Mouse (Mus musculus) liver, embryonic 15.5 days (tissue): ENCODE measurements at regions not wholly inside any gene's neighbourhood (a gene's known extent, or its start where the extent isn't known, plus 50 kb on each side); places are given as distances from the start of the nearest gene placed in this dataset.

Experiments used
- ATAC-seq: fragments of 200-750 bp; cut with Nextera tagmentation; 2 replicates; pipeline ENCODE4 v1.8.0; 2017; ENCODE audit warnings: moderate number of reproducible peaks, mild to moderate bottlenecking, moderate library complexity; ENCODE audit not compliant: insufficient read depth
- H3K27ac ChIP-seq: fragments of 300-500 bp; sonication (generic); replicated peaks from 2 replicates; pipeline ENCODE4 v1.5.1; 2015; ENCODE audit warnings: mild to moderate bottlenecking, inconsistent platforms
- H3K27me3 ChIP-seq: fragments of 300-500 bp; sonication (generic); 2 replicates; pipeline ENCODE4 v1.6.1; 2015; ENCODE audit warnings: mild to moderate bottlenecking, inconsistent platforms
- H3K36me3 ChIP-seq: fragments of 300-500 bp; sonication (generic); replicated peaks from 2 replicates; pipeline ENCODE4 v1.6.1; 2015; ENCODE audit warnings: moderate library complexity, mild to moderate bottlenecking, inconsistent platforms
- H3K4me1 ChIP-seq: fragments of 300-500 bp; sonication (generic); replicated peaks from 2 replicates; pipeline ENCODE4 v1.6.1; 2015; ENCODE audit warnings: inconsistent platforms
- H3K4me2 ChIP-seq: fragments of 300-500 bp; sonication (generic); 2 replicates; pipeline ENCODE4 v1.6.1; 2015; ENCODE audit warnings: moderate library complexity, mild to moderate bottlenecking, inconsistent platforms
- H3K4me3 ChIP-seq: fragments of 300-500 bp; sonication (generic); replicated peaks from 2 replicates; pipeline ENCODE4 v1.5.1; 2015; ENCODE audit warnings: mild to moderate bottlenecking, inconsistent platforms
- H3K9ac ChIP-seq: fragments of 300-500 bp; sonication (generic); 2 replicates; pipeline ENCODE4 v1.6.1; 2015; ENCODE audit warnings: moderate library complexity, mild to moderate bottlenecking, inconsistent platforms
- H3K9me3 ChIP-seq: fragments of 300-500 bp; sonication (generic); replicated peaks from 2 replicates; pipeline ENCODE4 v1.6.1; 2016; ENCODE audit warnings: inconsistent platforms
- WGBS: fragments of 180-500 bp; shearing (Covaris S2); methylation state at CpG from one replicate; pipeline ENCODE4 v1.1.7; 2015; ENCODE audit warnings: mixed read lengths; ENCODE audit not compliant: insufficient replicate concordance; 5-methylcytosine and 5-hydroxymethylcytosine counted together

DNA sequence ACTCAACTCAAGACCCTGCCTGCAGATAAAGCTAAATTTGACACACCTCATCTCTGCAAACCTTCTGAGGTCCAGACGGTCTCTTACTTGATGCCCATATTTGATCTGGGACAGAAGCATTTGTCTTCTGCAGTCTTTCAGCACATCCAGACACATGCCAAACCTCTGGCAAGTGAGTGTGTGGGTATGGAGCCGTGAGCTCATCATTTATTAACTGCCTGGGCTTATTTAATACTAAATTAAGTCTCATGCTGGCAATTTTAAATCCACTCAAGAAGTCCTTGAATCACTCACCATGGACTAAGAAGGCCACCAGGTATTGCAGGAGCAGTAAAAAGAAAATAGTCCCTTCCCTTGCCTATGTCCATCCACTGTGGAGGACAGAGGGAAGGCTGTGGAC, 554.4 kb upstream of the Nox3 start:
- Histone ChIP-seq H3K4me1 (no peaks in the 10 kb centered on the region), H3K9me3 (no peaks in the 10 kb centered on the region), H3K27me3 (no peaks in the 10 kb centered on the region), H3K27ac (no peak overlapping the region), H3K9ac (no peak overlapping the region), H3K36me3 (no peaks in the 10 kb centered on the region), H3K4me2 (no peak overlapping the region), H3K4me3 (no peak overlapping the region)
- no peak for ATAC-seq
- 59% methylated on average over 2 of the region's 2 CpGs for WGBS

DNA sequence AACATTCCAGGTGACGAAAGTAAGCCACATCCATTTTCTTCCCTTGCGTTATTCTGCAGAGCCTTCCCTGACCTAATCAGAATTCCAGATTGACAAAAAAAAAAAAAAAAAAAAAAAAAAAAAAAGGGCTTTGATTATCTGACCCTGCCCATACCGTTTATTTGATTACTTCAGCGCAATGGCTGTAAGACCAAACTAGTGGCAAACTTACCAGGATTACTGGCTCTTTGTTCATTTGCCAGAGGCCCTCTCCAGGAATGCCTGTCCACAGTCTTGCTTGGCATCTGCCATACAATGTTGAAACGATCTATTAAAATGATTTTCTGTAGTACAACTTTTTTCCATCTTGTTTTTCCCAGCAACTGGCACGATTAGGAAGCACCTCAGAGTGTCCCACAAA, 569.4 kb upstream of the Nox3 start:
- Histone ChIP-seq H3K4me1 (no peaks in the 10 kb centered on the region), H3K36me3 (no peaks in the 10 kb centered on the region), H3K9me3 (no peaks in the 10 kb centered on the region), H3K4me3 (no peak overlapping the region), H3K4me2 (no peak overlapping the region), H3K27me3 (no peaks in the 10 kb centered on the region), H3K9ac (no peak overlapping the region), H3K27ac (no peak overlapping the region)
- ATAC-seq, result no peak
- 63% methylated on average over 6 of the region's 6 CpGs for WGBS

DNA sequence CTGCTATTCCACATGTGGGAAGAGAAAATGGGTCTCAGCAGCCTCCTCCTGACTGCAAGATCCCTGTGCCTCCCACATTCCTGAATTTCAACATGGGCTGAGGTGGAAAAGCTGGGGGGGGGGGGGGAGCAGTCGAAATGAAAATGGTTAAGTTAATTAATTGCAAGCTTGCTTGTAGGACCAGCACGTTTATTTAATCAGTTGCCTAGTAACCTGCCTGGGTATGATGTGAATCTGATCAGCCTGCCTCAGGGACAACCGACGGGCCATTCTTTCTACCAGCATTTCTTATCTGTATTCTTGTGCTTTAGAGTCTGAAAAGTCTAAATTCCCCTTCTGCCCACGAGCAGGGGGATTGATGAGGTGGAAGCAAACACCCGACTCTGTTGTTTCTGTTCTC, 569.9 kb upstream of the Nox3 start:
- H3K4me1 ChIP-seq, result no peaks in the 10 kb centered on the region

DNA sequence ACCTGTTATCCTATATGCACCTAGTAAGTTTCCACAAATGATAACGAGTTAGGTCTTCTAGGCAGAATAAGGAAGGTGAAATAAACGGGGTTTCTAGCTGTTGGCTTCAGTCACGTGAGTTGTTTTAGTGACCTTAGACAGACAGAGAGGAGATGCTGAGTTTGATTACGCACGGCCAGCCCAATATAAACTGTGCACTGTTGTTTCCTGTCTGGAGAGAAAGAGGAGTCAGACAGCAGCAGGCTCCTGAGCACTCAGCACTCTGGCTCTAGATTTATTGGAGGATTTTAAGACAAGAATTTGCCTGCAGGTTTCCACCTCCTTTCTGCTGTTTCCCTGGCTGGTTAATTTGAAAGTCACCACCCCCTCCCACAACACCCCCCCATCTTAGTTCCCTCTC, 570.4 kb upstream of the Nox3 start:
- no peak for ATAC-seq
- H3K36me3 ChIP-seq, result no peaks in the 10 kb centered on the region
- H3K27me3 ChIP-seq, result no peaks in the 10 kb centered on the region
- no peak overlapping the region for H3K27ac ChIP-seq
- H3K9me3 ChIP-seq, result no peaks in the 10 kb centered on the region
- no peak overlapping the region for H3K4me2 ChIP-seq
- 18% methylated on average over 5 of the region's 5 CpGs for WGBS
- H3K4me1 ChIP-seq, result no peaks in the 10 kb centered on the region
- no peak overlapping the region for H3K4me3 ChIP-seq
- no peak overlapping the region for H3K9ac ChIP-seq

More for the DNA sequence above, 569.9 kb upstream of the Nox3 start:
- Histone ChIP-seq H3K36me3 (no peaks in the 10 kb centered on the region), H3K4me2 (no peak overlapping the region), H3K27me3 (no peaks in the 10 kb centered on the region), H3K27ac (no peak overlapping the region), H3K9ac (no peak overlapping the region), H3K9me3 (no peaks in the 10 kb centered on the region), H3K4me3 (no peak overlapping the region)
- no peak for ATAC-seq
- 14% methylated on average over 6 of the region's 6 CpGs for WGBS

DNA sequence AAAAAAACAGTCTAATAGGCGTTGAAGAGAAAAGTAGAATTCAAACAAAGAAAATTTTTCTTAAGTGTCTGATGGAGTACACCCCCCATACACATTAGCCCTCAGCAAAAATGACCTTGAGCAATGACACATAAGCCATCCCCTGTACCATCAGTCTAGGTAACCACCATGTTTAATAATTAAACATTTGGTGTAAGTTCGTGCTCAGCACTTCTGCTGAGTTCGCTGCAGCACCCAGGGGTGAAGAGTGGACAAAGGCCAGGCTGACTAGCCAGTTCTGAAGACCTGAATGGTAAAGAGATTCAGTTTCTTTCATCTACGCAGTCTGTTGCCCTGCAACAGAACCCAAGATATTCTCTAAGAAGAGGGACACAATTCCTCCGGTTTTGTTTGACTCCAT, 572.3 kb upstream of the Nox3 start:
- H3K4me2 ChIP-seq, result no peak overlapping the region
- H3K4me1 ChIP-seq, result no peaks in the 10 kb centered on the region
- no peaks in the 10 kb centered on the region for H3K9me3 ChIP-seq
- ATAC-seq, result no peak
- no peaks in the 10 kb centered on the region for H3K36me3 ChIP-seq
- no peak overlapping the region for H3K9ac ChIP-seq
- H3K27me3 ChIP-seq, result no peaks in the 10 kb centered on the region
- 63% methylated on average over 5 of the region's 5 CpGs for WGBS
- no peak overlapping the region for H3K27ac ChIP-seq
- H3K4me3 ChIP-seq, result no peak overlapping the region

DNA sequence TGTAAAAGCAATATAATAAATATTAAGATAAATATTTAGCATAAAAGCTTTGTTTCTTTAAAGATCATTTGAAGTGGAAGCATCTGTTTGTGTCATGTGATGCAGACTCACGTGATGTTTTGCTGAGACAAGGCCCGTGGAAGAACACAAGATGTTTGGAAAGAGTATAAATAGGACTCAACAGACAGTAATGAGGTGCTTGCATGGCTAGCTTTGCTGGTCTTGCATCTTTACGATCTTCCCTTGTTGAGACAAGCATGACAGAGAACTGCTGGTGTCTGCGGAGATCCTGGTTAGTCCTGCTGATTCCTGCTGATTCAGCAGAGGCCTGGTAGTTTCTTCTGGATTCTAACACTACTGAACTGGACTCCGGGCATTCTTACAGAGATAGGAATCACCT, 576.4 kb upstream of the Nox3 start:
- Histone ChIP-seq H3K36me3 (no peaks in the 10 kb centered on the region), H3K27ac (no peak overlapping the region), H3K27me3 (no peaks in the 10 kb centered on the region), H3K4me1 (no peaks in the 10 kb centered on the region), H3K9me3 (no peaks in the 10 kb centered on the region), H3K9ac (no peak overlapping the region), H3K4me2 (no peak overlapping the region), H3K4me3 (no peak overlapping the region)
- ATAC-seq, result no peak
- WGBS, result 59% methylated on average over 5 of the region's 5 CpGs

DNA sequence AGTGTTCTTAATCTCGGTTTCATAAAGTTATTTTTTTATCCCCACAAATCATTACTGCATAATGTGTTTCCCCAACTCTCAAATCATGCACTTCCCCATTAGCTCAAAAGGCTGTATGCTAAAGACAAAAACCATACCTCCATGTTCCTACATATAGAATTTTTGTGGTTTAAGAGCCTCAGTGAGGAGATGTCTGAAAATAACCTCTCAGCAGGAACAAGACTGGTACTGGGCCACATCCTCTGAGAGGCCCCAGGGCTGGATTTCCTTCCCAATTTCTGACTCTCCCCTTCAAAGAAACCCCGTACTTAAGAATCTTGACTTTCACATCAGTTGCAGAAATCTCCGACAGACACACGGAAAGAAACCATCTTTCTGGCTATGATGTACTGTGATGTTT, 580.7 kb upstream of the Nox3 start:
- H3K27ac ChIP-seq, result no peak overlapping the region
- H3K4me3 ChIP-seq, result no peak overlapping the region
- H3K9ac ChIP-seq, result no peak overlapping the region
- H3K9me3 ChIP-seq, result no peaks in the 10 kb centered on the region
- no peak for ATAC-seq
- H3K27me3 ChIP-seq, result no peaks in the 10 kb centered on the region
- 17% methylated on average over 4 of the region's 4 CpGs for WGBS
- H3K4me2 ChIP-seq, result no peak overlapping the region
- no peaks in the 10 kb centered on the region for H3K4me1 ChIP-seq
- H3K36me3 ChIP-seq, result no peaks in the 10 kb centered on the region

DNA sequence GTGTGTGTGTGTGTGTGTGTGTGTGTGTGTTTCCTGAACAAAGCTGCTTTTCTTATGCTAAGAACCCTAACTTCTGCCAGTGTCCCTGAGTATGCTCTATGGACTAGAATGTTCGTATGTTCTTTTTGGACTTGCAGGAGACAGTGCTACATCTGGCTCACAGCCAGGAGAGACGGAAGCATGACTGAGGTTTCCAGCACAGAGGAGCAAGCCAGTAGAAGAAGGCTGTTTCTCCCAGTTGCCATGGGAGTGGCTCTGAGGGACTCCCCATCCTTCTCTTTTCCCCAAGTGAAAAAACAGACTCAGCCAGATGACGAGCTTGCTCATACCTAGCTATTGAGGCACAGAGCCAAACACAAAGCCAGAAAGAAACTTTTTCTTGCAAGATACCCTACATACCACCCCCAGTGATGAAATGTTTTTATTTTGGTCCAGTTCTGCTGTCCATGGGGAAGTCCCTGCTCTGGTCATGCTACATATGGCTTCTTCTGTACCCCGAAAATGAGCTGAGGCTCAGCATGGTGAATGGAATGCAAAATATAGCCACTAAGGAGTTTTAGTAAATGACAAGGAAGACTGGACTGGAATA, 582.3 kb upstream of the Nox3 start:
- no peaks in the 10 kb centered on the region for H3K27me3 ChIP-seq
- H3K9me3 ChIP-seq, result no peaks in the 10 kb centered on the region
- WGBS, result 60% methylated on average over 4 of the region's 4 CpGs
- ATAC-seq, result no peak
- H3K4me3 ChIP-seq, result no peak overlapping the region
- no peak overlapping the region for H3K4me2 ChIP-seq
- no peak overlapping the region for H3K9ac ChIP-seq
- no peak overlapping the region for H3K27ac ChIP-seq
- no peaks in the 10 kb centered on the region for H3K36me3 ChIP-seq
- no peaks in the 10 kb centered on the region for H3K4me1 ChIP-seq

DNA sequence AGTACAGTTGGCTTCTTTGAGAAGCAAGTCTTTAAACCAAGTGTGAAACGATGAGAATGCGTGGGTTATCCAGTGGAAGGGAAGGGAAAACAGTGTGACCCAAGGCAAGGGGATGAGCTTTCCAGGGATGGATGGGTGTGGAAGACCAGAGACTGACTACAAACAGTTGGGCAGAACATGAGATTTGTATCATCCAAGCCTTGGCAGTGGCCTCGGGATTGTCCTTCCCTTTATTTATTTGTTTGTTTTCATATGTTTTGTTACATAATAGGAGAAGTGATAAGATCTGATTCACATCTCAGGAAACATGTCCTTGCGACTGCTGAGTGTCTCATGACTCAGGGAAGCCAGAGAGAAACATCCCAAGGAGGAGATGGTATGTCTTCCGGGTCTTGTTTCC, 585.4 kb upstream of the Nox3 start:
- Histone ChIP-seq H3K4me1 (no peaks in the 10 kb centered on the region), H3K4me2 (no peak overlapping the region), H3K27me3 (no peaks in the 10 kb centered on the region), H3K9ac (no peak overlapping the region), H3K36me3 (no peaks in the 10 kb centered on the region), H3K9me3 (no peaks in the 10 kb centered on the region), H3K27ac (no peak overlapping the region), H3K4me3 (no peak overlapping the region)
- 62% methylated on average over 5 of the region's 5 CpGs for WGBS
- no peak for ATAC-seq

DNA sequence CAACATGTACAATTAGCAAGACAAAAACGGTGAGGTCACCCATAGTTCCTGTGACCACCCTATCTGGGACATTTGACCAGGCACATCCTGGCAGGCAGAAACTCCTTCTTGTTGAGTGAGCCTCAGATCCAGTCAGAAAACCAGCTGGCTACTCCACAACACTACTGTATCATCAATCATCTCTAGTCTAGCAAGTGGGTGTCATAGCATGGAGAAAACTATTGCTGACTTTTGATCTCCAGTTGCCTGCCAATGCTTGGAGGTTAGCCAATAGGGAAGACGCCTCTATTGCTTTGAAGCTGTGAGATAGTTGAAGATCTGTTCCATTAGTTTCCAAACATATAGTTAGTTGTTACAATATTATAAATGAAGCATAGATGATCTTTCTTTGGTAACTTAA, 595.4 kb upstream of the Nox3 start:
- Histone ChIP-seq H3K27ac (no peak overlapping the region), H3K4me1 (no peaks in the 10 kb centered on the region), H3K4me2 (no peak overlapping the region), H3K27me3 (no peaks in the 10 kb centered on the region), H3K36me3 (no peaks in the 10 kb centered on the region), H3K4me3 (no peak overlapping the region), H3K9ac (no peak overlapping the region), H3K9me3 (no peaks in the 10 kb centered on the region)
- no peak for ATAC-seq
- 49% methylated on average over 2 of the region's 2 CpGs for WGBS

DNA sequence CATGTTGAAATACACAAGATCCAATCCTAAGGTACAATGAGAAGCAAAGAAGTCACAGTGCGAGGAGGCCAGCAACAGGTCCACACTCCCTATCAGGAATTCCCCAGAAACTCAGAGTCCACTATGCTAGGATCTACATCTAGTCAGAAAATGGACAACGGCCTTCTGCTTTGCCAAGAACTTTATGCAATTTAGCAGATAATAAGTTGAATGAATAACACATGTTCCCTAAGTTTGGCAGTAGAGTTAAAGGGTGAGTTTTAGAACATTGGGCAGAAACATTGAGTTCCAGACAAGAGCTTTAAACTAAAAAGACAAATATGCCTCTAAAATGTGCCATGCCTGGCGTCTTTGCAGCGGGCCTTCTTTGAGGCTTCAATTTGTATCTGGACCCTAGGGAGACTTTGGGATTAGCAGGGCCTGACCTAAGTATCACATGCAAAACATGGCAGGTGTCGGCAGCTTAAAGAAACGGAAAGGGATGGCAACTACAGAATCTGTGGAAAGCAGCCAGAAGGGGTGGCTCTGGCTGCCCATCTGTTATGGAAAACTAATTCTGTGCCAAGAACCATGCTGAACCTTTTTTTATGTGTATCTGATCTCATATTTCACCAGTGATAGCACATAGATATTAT, 600.6 kb upstream of the Nox3 start:
- H3K9me3 ChIP-seq, result no peaks in the 10 kb centered on the region

DNA sequence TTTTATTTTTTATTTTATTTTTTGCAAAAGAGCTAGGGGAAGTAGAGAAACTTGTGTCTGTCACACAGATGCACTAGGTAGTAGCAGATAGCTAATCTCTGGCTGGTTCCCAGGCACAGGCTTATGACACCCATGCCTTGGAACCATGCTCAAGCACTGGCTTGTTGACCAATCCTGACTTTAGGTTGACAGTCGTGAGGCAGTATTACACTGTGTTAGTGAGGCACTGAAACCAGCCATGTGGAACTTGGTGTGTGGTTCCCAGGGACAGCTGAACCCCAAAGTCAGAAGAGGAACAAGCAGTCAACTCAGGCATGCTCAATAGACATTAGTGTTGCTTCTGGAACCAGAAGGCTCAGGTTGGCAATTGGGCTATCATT, 601.1 kb upstream of the Nox3 start:
- no peak overlapping the region for H3K9ac ChIP-seq
- ATAC-seq, result no peak
- 33% methylated on average over 1 of the region's 1 CpGs for WGBS
- no peak overlapping the region for H3K27ac ChIP-seq
- no peak overlapping the region for H3K4me2 ChIP-seq
- no peaks in the 10 kb centered on the region for H3K9me3 ChIP-seq
- H3K36me3 ChIP-seq, result no peaks in the 10 kb centered on the region
- H3K27me3 ChIP-seq, result no peaks in the 10 kb centered on the region
- no peak overlapping the region for H3K4me3 ChIP-seq
- no peaks in the 10 kb centered on the region for H3K4me1 ChIP-seq

More for the DNA sequence above, 600.6 kb upstream of the Nox3 start:
- no peak overlapping the region for H3K27ac ChIP-seq
- H3K27me3 ChIP-seq, result no peaks in the 10 kb centered on the region
- H3K4me2 ChIP-seq, result no peak overlapping the region
- 71% methylated on average over 6 of the region's 6 CpGs for WGBS
- no peaks in the 10 kb centered on the region for H3K36me3 ChIP-seq
- ATAC-seq, result no peak
- H3K4me3 ChIP-seq, result no peak overlapping the region
- H3K9ac ChIP-seq, result no peak overlapping the region
- no peaks in the 10 kb centered on the region for H3K4me1 ChIP-seq
